22 mouse cellular contexts compared by ENCODE assay signal in the genomic region with DNA sequence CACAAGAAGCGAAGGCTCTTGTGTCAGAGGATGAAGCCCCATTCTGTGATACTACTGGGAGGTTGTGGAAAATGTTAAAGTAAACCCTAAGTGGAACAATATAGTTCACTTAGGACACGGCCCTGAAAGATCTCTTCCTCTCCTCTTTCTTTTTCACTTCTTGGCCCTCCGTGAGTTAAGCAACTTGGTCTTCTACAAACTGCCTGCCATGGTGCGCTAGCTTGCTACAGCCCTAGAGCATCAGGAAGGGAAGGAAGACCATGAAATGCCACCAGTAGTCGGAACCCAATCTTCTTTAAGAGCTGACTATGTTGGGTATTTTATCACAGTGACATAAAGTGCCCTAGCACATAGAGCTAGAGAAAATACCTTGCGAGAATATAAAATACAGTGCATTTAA. TPM values are rescaled to one million over a fixed set of nuclear protein-coding genes. Genes with fewer than 3 reads are reported as not detected.
"Had no signal": no experiment of that assay in that cellular context is flagged by ENCODE, and none has a peak within 500 bp of the region (broad histone marks: within the 10 kb centered on the region; RNA-seq: fewer than 3 reads in every experiment).

No protein-coding gene starts in this region.

- H3K9ac ChIP-seq: lung, embryonic 14.5 days; midbrain, embryonic 13.5 days; midbrain, embryonic 15.5 days; neural tube, embryonic 12.5 days; stomach, embryonic 15.5 days had no signal

- H3K4me1 ChIP-seq: megakaryocyte, embryonic 14.5 days; midbrain, embryonic 13.5 days; midbrain, embryonic 15.5 days; neural tube, embryonic 12.5 days; stomach, embryonic 15.5 days had no signal

- H3K4me3 ChIP-seq: megakaryocyte, embryonic 14.5 days; midbrain, embryonic 13.5 days; midbrain, embryonic 15.5 days; neural tube, embryonic 12.5 days; stomach, embryonic 15.5 days had no signal

- H3K9me3 ChIP-seq: megakaryocyte, embryonic 14.5 days; midbrain, embryonic 13.5 days; midbrain, embryonic 15.5 days; neural tube, embryonic 12.5 days; stomach, embryonic 15.5 days had no signal

- H3K36me3 ChIP-seq: midbrain, embryonic 13.5 days; midbrain, embryonic 15.5 days; neural tube, embryonic 12.5 days; stomach, embryonic 15.5 days had no signal

- H3K27ac ChIP-seq: midbrain, embryonic 13.5 days; midbrain, embryonic 15.5 days; neural tube, embryonic 12.5 days; stomach, embryonic 15.5 days; stomach, postnatal 0 days had no signal

- DNase-seq: lung, adult 18-20 months; lung, embryonic 14.5 days; lung, postnatal 10 days; lung, postnatal 4 days; right cerebral cortex, postnatal 14 days; thymus, adult 2 months; thymus, postnatal 25 days; thymus, postnatal 4 days had no signal

- H3K4me2 ChIP-seq: lung, embryonic 14.5 days; midbrain, embryonic 11.5 days; midbrain, embryonic 13.5 days; midbrain, embryonic 15.5 days; neural tube, embryonic 12.5 days; stomach, embryonic 15.5 days had no signal

- H3K27me3 ChIP-seq: midbrain, embryonic 13.5 days; midbrain, embryonic 15.5 days; neural tube, embryonic 12.5 days; stomach, embryonic 15.5 days had no signal

- ATAC-seq: midbrain, embryonic 13.5 days; midbrain, embryonic 15.5 days had no signal

RNA-seq across cellular contexts. Expression of gene Nme8, which starts 7.2 kb away (rescaled TPM):
- total RNA-seq: midbrain, postnatal 0 days; monocyte, adult 5-6 weeks; neutrophil, adult 5-6 weeks had no signal
- polyA plus RNA-seq: lung, embryonic 14.5 days; lung, embryonic 16.5 days; midbrain, embryonic 11.5 days; midbrain, embryonic 13.5 days; neural tube, embryonic 12.5 days; neural tube, embryonic 14.5 days; spleen, adult 2 months; stomach, embryonic 15.5 days; stomach, postnatal 0 days; thymus, adult 2 months; urinary bladder, adult 2 months had no signal
